Mouse (Mus musculus) ovary, postnatal 10 days (tissue): Measurements from ENCODE around the gene Erg.

Experiments
- DNase-seq: peaks from one replicate; pipeline ENCODE4 v3.0.0; 2022; ENCODE audit warnings: low spot score

Erg gene

GRCm38 (mm10) chr16:95584751-95585528 is 1.5 kb downstream of the Erg start:
- DNase-seq: no peak

- no peak for DNase-seq
These were observed 7.1 kb downstream of the Erg start for GRCm38 (mm10) chr16:95579289-95579688.

- no peak for DNase-seq
These were observed 13.2 kb downstream of the Erg start for GRCm38 (mm10) chr16:95573163-95573562.

DNA sequence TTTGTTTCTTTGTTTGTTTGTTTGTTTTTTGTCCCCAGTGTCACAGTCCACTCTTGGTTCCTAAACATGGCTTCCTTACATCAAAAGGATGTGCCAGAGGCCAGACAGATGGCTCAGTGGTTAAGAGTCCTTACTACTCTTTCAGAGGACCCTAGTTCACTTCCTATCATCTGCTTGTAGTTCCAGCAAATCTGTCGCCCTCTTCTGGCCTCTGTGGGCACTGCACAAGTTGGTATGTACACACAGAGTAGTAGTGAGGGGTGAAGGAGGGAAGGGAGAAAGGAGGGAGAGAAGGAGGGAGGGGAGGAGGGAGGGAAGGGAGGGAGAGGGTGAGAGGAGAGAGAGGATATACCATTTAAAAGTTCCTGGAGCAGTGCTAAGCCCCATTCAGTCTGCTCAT is 15.8 kb downstream of the Erg start:
- no peak for DNase-seq

DNA sequence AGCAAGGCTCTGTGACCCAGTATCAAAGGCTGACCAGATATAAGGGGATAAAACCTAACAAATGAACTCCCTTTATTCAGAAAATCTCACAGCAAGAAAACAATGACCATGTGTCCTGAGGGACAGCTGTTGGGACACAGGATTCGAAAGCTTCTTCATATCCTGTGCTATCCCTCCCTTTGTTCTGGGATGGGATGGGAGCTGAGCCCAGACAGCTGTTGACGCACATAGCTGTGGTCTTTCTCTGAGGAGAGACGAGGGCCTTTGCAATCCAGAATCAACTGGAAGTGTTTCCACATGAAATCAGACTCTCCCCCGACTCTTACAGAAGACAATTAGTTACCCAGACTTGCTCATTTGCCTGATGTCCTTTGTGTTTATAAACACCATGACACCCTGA is 29.6 kb downstream of the Erg start:
- no peak for DNase-seq

DNA sequence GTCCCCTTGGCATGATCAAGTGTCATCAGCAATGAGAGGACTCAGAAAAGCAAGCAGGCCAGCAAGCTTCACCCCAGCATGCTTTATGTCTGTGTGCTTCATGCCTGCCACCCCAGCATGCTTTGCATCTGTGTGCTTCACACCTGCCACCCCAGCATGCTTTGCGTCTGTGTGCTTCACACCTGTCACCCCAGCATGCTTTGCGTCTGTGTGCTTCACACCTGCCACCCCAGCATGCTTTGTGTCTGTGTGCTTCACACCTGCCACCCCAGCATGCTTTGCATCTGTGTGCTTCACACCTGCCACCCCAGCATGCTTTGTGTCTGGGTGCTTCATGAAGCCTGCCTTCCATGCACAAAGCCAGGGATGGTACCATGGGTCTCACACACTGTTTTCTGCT is 33.3 kb downstream of the Erg start:
- DNase-seq: no peak

DNA sequence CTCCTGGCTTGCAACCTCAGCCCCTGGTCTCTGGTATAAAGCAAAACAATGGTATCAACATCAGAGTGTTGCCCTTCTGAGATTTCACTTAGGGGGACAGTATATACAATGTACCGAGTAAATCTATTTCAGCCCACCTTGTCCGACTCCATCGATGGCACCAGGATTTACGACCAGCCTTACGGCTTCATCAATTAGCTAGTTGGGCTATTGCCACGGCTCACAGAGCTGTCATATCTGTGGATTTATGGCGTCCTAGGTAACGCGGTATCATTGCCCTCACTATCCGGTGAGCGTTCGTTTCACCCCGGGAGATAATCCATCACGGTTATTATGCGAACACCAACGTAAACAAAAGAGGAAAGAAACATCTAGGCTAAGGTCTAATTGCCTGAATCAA is 33.9 kb downstream of the Erg start:
- no peak for DNase-seq

GRCm38 (mm10) chr16:95550496-95550895 is 35.9 kb downstream of the Erg start:
- DNase-seq: no peak

DNA sequence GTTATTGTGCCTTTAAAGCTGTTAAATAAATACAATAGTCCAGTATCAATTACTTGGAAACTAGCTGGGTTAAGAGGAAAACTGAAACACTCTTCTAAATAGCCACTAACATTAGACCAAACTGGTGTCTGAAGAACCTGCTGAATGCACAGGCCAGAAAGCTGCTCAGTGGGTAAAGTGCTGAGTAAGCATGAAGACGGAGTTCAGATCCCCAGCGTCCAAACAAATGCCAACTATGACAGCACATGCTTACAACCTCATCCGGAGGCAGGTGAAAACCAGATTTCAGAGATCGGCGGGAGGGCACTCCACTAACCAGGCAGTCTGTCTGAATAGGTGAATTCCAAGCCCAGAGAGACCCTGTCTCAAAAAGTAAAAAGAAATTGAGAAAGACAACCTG is 41.6 kb downstream of the Erg start:
- DNase-seq: no peak

DNA sequence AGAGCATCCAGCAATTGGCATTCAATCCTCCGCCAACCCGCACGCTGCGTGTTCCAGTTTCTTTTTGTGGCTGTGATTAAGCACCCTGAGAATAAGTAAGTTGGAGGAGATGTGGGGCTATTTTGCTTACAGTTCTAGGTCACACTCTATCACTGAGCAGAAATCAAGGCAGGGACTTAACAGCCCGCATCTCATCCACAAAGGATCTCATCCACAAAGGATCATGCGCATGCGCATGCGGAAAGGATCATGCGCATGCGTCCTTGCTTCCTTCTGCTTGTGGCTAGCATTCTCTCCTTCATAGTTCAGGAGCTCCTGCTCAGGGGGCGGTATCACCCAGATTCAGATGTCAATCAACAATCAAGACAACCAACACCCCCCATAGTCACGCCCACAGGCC is 42.9 kb downstream of the Erg start:
- no peak for DNase-seq

DNA sequence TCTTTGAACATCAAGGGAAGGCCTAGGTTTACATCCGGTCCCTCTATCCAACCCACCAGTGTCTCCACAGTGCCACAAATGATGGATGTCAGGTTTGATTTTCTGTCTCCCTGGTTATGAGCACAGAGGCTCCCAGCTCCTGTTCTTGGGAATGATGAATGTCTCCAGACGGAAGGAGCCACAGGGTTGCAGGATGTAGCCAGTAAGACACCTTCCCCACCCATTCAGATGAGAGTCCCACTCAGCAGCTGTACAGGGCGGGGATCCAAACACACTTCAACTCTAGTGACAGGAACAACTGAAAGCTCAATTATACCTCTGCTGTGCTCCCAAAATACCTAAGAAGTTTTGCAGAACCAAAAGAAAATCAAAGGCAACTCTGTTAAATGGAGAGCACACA is 51.2 kb downstream of the Erg start:
- no peak for DNase-seq

GRCm38 (mm10) chr16:95532387-95533077 is 53.9 kb downstream of the Erg start:
- no peak for DNase-seq

DNA sequence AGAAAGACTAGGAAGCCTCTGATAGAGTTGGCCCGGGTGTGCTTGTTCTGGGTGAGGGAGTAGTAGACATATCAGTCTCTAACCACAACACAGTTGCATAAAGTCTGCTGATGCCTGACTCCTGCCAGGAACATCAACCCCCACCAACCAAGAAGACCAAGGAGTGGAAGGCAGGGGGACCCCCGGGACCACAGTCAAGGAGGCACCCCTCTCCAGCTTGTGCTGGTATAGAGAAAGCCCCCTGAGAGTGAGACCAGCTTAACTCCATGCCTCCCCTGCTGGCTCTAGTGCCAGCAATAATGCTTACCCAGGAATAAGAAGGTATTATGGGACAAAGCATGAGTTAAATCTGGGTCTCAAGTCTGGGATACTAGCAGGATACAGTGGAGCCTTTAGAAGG is 58.8 kb downstream of the Erg start:
- DNase-seq: no peak

- no peak for DNase-seq
These were observed 66.9 kb downstream of the Erg start for GRCm38 (mm10) chr16:95519520-95519919.

GRCm38 (mm10) chr16:95506051-95506450 is 80.3 kb downstream of the Erg start:
- DNase-seq: no peak

- DNase-seq: no peak
These were observed 89.7 kb downstream of the Erg start for GRCm38 (mm10) chr16:95496582-95497300.

DNA sequence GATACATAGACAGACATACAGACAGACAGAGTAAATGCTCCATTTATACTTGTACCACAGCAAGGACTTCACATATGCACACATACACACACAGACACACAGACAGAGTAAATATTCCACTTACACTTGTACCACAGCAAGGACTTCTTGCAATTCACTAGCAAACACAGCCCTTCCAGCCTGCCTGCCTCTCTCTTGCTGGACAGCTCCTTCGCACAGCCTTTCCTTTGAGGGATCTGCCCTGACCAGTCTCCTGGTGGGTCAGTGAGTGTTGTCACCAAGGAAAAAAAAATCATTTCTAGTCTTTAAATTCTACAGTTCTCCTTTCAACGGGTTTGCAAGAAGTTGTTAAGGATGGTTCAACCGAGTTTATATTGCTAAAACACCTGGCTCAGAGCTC is 92.3 kb downstream of the Erg start:
- no peak for DNase-seq

DNA sequence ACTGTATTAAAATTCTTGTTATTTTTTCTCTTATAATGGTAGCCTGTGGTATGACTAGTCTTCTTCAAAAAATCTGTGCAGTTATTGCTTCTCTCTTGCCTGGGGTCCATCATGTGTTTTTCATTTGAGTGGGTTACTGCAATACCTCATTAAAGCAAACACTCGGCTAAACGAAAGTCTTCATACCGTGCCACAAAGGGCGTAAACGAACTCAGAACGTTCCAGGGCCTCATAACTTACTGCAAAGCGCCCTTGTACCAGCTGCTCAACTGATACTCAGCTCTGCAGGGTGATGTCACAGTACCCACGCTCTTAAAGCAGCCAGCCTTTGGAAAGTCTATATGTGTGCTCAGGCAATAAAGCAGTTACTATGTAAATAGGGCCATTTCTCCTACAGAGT is 93.1 kb downstream of the Erg start:
- DNase-seq: no peak

- DNase-seq: no peak
These were observed 94.2 kb downstream of the Erg start for GRCm38 (mm10) chr16:95492146-95492545.

- no peak for DNase-seq
These were observed 96.0 kb downstream of the Erg start for GRCm38 (mm10) chr16:95490386-95490785.

GRCm38 (mm10) chr16:95487606-95488351 is 98.6 kb downstream of the Erg start:
- DNase-seq: no peak

GRCm38 (mm10) chr16:95481176-95481575 is 105.2 kb downstream of the Erg start:
- DNase-seq: no peak
